10 mouse cellular contexts compared by ENCODE assay signal in the genomic region with DNA sequence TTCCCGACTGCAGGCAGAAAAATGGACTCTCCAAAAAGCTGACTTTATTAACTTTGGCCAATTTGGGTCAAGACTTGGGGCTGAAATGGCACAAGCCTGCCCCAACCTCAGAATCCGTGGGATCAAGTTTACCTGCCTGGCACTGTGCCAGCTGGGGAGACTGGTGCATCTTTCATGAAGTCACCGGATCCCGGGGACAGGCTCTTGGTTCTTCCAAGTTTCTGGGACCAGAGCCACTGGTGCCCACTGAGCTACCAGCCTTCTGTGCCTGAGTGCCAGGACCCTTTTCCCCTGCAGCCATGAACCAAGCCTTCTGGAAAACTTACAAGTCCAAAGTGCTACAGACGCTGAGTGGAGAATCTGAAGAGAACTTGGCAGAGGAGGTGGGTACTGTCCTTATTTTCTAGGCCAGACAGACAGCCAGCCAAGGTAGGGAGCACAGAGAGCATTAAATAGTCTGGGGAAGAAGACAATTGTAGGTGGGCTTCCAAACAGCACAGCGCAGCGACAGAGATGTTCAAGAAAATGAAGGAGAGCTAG. TPM values are rescaled to one million over a fixed set of nuclear protein-coding genes. Genes with fewer than 3 reads are reported as not detected.
A peak's percentile ranks its signal among the peaks of the same experiment; 100 is the strongest.
DNase-seq lines count a peak whose midpoint lies in the region; ATAC-seq and TF ChIP-seq lines count a peak whose summit lies in the region.
"Had no signal": no experiment of that assay in that cellular context is flagged by ENCODE, and none has a peak within 500 bp of the region (broad histone marks: within the 10 kb centered on the region; RNA-seq: fewer than 3 reads in every experiment).

TSS of gene Gm30191 (plus strand) at position 217 of the 540 bp plus-strand sequence.

- no peak for ATAC-seq in forebrain, embryonic 13.5 days
- no peak for ATAC-seq in liver, embryonic 12.5 days

- peak within 1 kb of the TSS; percentile 98 for H3K4me3 ChIP-seq in heart, embryonic 10.5 days
- peak within 1 kb of the TSS; percentile 90 for H3K4me3 ChIP-seq in E14TG2a.4 (replicated peaks; ENCODE audit: low read length)
- H3K4me3 ChIP-seq in forebrain, embryonic 13.5 days: peak within 1 kb of the TSS; percentile 86
- peak within 1 kb of the TSS; percentile 87; the same call in 1 of the 2 replicates for H3K4me3 ChIP-seq in liver, embryonic 12.5 days

- no peaks in the 10 kb centered on the region for H3K9me3 ChIP-seq in heart, embryonic 10.5 days
- no peaks in the 10 kb centered on the region for H3K9me3 ChIP-seq in E14TG2a.4 (ENCODE audit: low read length)
- no peaks in the 10 kb centered on the region for H3K9me3 ChIP-seq in forebrain, embryonic 13.5 days (replicated peaks)
- H3K9me3 ChIP-seq in liver, embryonic 12.5 days (replicated peaks): no peaks in the 10 kb centered on the region

- H3K27me3 ChIP-seq in heart, embryonic 10.5 days (ENCODE audit: insufficient read depth, poor library complexity, severe bottlenecking): peaks cover 57% of the 10 kb centered on the region
- peaks cover 56% of the 10 kb centered on the region for H3K27me3 ChIP-seq in E14TG2a.4 (ENCODE audit: insufficient read depth, low read length)
- peaks cover 58% of the 10 kb centered on the region for H3K27me3 ChIP-seq in forebrain, embryonic 13.5 days
- H3K27me3 ChIP-seq in liver, embryonic 12.5 days (replicated peaks): peaks cover 61% of the 10 kb centered on the region

- H3K4me1 ChIP-seq in heart, embryonic 10.5 days: peaks cover 52% of the 10 kb centered on the region
- H3K4me1 ChIP-seq in E14TG2a.4 (replicated peaks; ENCODE audit: low read depth, low read length): peaks cover 72% of the 10 kb centered on the region
- H3K4me1 ChIP-seq in forebrain, embryonic 13.5 days: peaks cover 46% of the 10 kb centered on the region
- peaks cover 44% of the 10 kb centered on the region for H3K4me1 ChIP-seq in liver, embryonic 12.5 days

- WGBS in heart, embryonic 10.5 days: 71% methylated on average over 7 of the region's 7 CpGs
- 78% methylated on average over 7 of the region's 7 CpGs for WGBS in forebrain, embryonic 13.5 days
- 70% methylated on average over 7 of the region's 7 CpGs for WGBS in liver, embryonic 12.5 days (ENCODE audit: insufficient replicate concordance)

- H3K36me3 ChIP-seq in heart, embryonic 10.5 days: peaks cover 10% of the 10 kb centered on the region; the same call in 1 of the 2 replicates
- peaks cover 23% of the 10 kb centered on the region for H3K36me3 ChIP-seq in E14TG2a.4 (ENCODE audit: insufficient read depth, low read length)
- H3K36me3 ChIP-seq in forebrain, embryonic 13.5 days (ENCODE audit: poor library complexity, severe bottlenecking): peaks cover 6% of the 10 kb centered on the region; the same call in 1 of the 2 replicates
- peaks cover 11% of the 10 kb centered on the region; the same call in 1 of the 2 replicates for H3K36me3 ChIP-seq in liver, embryonic 12.5 days

- no peak for DNase-seq in heart, embryonic 10.5 days (ENCODE audit: low spot score)
- no peak for DNase-seq in heart, postnatal 36 days
- no peak for DNase-seq in adrenal gland, postnatal 36 days
- no peak for DNase-seq in adrenal gland, postnatal 14 days
- DNase-seq in embryo, embryonic 9.5 days (ENCODE audit: extremely low spot score): no peak

- peak within 1 kb of the TSS; percentile 95 for H3K4me2 ChIP-seq in forebrain, embryonic 13.5 days
- peak within 1 kb of the TSS; percentile 97 for H3K4me2 ChIP-seq in liver, embryonic 12.5 days

- 0 out of 2 replicates have a peak within 1 kb of the TSS, but pooled peaks have one; percentile 45 for H3K9ac ChIP-seq in forebrain, embryonic 13.5 days
- H3K9ac ChIP-seq in liver, embryonic 12.5 days: peak within 1 kb of the TSS; percentile 81; the same call in 1 of the 2 replicates

- intact Hi-C loops in heart, postnatal 36 days (cut with DNase I): loop anchor here (1.0 to 10.0 kb wide), 2 partner anchors 42 to 228 kb away; no protein-coding TSS in a partner anchor

- H3K27ac ChIP-seq in heart, embryonic 10.5 days: peak within 1 kb of the TSS; percentile 89
- no peak within 1 kb of the TSS; the same call in 1 of the 2 replicates for H3K27ac ChIP-seq in forebrain, embryonic 13.5 days
- no peak within 1 kb of the TSS for H3K27ac ChIP-seq in liver, embryonic 12.5 days

- TF ChIP-seq CTCF in E14TG2a.4 (conservative IDR thresholded peaks at IDR 0.05; ENCODE audit: low read length): no peak

RNA-seq across cellular contexts. Expression of gene Gm30191, which starts in this region (rescaled TPM):
- not detected in 2 replicates for polyA plus RNA-seq in heart, embryonic 10.5 days (2016; fragmentation: Nextera tagmentation; extraction: Ambion mirVana)
- total RNA-seq in heart, postnatal 36 days (2021): not detected
- polyA plus RNA-seq in forebrain, embryonic 13.5 days (2015; fragmentation: Nextera tagmentation; extraction: Ambion mirVana): not detected in 2 replicates
- polyA plus RNA-seq in liver, embryonic 12.5 days (2016; fragmentation: Nextera tagmentation; extraction: Ambion mirVana): not detected in 2 replicates
- not detected for total RNA-seq in adrenal gland, postnatal 36 days (2021)
- total RNA-seq in adrenal gland, postnatal 14 days (2021): not detected in 2 replicates
- total RNA-seq: common myeloid progenitor, adult 5-6 weeks had no signal
- polyA plus RNA-seq: urinary bladder, adult 2 months had no signal
